Mouse (Mus musculus): ENCODE measurements at regions not wholly inside any gene's neighbourhood (a gene's known extent, or its start where the extent isn't known, plus 50 kb on each side); places are given as distances from the start of the nearest gene placed in this dataset.
A peak's percentile ranks its signal among the peaks of the same experiment; 100 is the strongest.
"Not testable (repeated sequence)": the region's sequence is repeated elsewhere in the genome, so short reads cannot be mapped to it uniquely, and the experiment has no call there.

DNA sequence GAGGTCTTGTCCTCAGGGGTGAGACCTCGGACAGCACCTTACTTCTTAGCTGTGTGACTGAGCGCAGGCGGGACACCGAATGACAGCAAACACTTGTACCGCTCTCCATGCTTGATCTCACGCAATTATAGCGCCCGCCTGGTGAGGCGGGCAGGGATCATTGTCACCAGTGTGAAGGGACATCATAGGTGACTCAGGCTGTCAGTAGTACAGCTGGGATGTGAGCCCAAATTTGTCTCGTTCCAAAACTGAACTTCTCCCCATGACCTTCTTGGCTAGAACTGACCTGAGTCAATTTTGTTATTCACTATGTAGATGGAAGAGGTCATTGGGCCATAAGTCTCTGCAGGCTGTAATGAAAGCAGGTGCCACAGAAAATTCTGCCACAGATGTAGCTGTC, 104.1 kb upstream of the Rad23b start:
- Histone ChIP-seq H3K9me3 (replicated peaks; ENCODE audit: control insufficient read depth, low read length) (no peaks in the 10 kb centered on the region), H3K27me3 (ENCODE audit: control insufficient read depth, insufficient read depth, low read length) (no peaks in the 10 kb centered on the region), H3K27ac (ENCODE audit: low read length) (no peak overlapping the region), H3K4me1 (ENCODE audit: control insufficient read depth, insufficient read depth, low read length) (no peaks in the 10 kb centered on the region), H3K36me3 (ENCODE audit: control insufficient read depth, insufficient read depth) (no peaks in the 10 kb centered on the region), H3K4me3 (ENCODE audit: low read length) (no peak overlapping the region), H3K9ac (ENCODE audit: low read length) (no peak overlapping the region), H3K4me2 (ENCODE audit: low read depth, low read length) (no peak overlapping the region)
- ATAC-seq (replicated peaks; ENCODE audit: extremely low read depth, insufficient read depth, low FRiP score): no peak
- 76% methylated on average over 10 of the region's 10 CpGs for WGBS

DNA sequence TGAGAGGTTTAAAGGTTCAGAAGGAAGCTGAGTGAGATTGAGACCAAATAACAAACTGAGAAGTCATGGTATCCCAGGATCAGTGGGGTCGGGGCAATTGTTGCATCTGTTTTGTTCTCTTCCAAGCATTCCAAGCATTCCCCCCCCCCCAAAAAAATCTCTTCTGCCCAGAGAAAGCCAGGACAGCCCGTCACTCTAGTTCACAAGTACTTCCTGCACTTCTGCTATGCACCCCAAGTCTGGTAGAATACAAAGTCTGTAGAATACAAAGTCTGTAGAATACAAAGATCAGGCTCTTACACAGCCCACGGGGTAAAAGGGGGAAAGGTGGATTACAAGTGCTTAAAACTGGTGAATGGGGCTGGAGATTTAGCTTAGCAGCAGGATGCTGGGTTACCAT, 99.5 kb upstream of the Rad23b start:
- Histone ChIP-seq H3K9ac (ENCODE audit: low read length) (no peak overlapping the region), H3K27me3 (ENCODE audit: control insufficient read depth, insufficient read depth, low read length) (no peaks in the 10 kb centered on the region), H3K4me1 (ENCODE audit: control insufficient read depth, insufficient read depth, low read length) (no peaks in the 10 kb centered on the region), H3K9me3 (replicated peaks; ENCODE audit: control insufficient read depth, low read length) (no peaks in the 10 kb centered on the region), H3K4me2 (ENCODE audit: low read depth, low read length) (no peak overlapping the region), H3K36me3 (ENCODE audit: control insufficient read depth, insufficient read depth) (no peaks in the 10 kb centered on the region), H3K27ac (ENCODE audit: low read length) (no peak overlapping the region), H3K4me3 (ENCODE audit: low read length) (no peak overlapping the region)
- ATAC-seq (replicated peaks; ENCODE audit: extremely low read depth, insufficient read depth, low FRiP score): no peak
- 44% methylated on average over 3 of the region's 3 CpGs for WGBS

DNA sequence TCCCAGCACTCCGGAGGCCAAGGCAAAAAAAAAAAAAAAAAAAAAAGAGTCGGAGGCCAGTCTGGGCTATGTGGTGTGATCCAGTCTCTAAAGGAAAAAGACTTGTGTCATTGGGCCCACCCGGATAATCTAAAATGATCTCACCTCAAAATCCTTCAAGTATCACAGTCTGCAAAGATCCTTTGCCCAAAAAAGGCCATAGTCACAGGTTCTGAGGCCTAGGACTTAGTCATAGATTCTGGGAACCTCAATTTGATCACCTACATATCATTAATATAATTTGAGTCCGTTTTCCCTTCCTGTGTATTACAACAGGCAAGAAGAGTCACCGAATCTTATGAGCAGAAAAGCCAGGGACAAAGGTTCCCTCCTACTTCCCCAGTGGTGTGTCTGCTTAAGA, 98.3 kb upstream of the Rad23b start:
- no peak overlapping the region for H3K4me3 ChIP-seq (ENCODE audit: low read length)
- H3K9ac ChIP-seq (ENCODE audit: low read length): no peak overlapping the region
- H3K27ac ChIP-seq (ENCODE audit: low read length): no peak overlapping the region
- no peak overlapping the region for H3K4me2 ChIP-seq (ENCODE audit: low read depth, low read length)
- ATAC-seq (replicated peaks; ENCODE audit: extremely low read depth, insufficient read depth, low FRiP score): no peak
- 87% methylated on average over 5 of the region's 5 CpGs for WGBS
- no peaks in the 10 kb centered on the region for H3K36me3 ChIP-seq (ENCODE audit: control insufficient read depth, insufficient read depth)
- no peaks in the 10 kb centered on the region for H3K27me3 ChIP-seq (ENCODE audit: control insufficient read depth, insufficient read depth, low read length)
- no peaks in the 10 kb centered on the region for H3K9me3 ChIP-seq (replicated peaks; ENCODE audit: control insufficient read depth, low read length)
- H3K4me1 ChIP-seq (ENCODE audit: control insufficient read depth, insufficient read depth, low read length): no peaks in the 10 kb centered on the region

DNA sequence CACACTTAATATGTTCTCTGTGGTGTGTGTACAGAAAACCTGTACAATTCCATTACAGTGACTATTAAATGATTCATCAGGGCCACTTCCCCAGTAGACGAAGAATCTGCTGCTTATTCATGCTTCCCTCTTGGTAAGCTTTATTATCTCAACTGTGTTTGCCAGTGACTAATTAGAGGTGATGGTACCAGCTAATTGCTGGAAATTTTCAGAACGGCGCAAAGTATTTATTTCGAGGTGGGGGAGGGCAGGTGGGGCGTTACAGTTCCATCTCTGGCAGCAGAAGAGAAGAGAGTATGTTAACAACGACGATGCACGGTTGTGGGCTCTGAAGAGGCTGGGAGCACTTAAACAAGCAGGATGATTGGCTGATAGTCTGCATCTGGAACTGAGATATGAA, 96.1 kb upstream of the Rad23b start:
- ATAC-seq (replicated peaks; ENCODE audit: extremely low read depth, insufficient read depth, low FRiP score): no peak
- no peak overlapping the region for H3K4me3 ChIP-seq (ENCODE audit: low read length)
- H3K27me3 ChIP-seq (ENCODE audit: control insufficient read depth, insufficient read depth, low read length): peaks cover 2% of the 10 kb centered on the region; the same call in 1 of the 2 replicates
- no peaks in the 10 kb centered on the region for H3K9me3 ChIP-seq (replicated peaks; ENCODE audit: control insufficient read depth, low read length)
- no peaks in the 10 kb centered on the region for H3K36me3 ChIP-seq (ENCODE audit: control insufficient read depth, insufficient read depth)
- 75% methylated on average over 8 of the region's 8 CpGs for WGBS
- no peak overlapping the region for H3K27ac ChIP-seq (ENCODE audit: low read length)
- no peaks in the 10 kb centered on the region for H3K4me1 ChIP-seq (ENCODE audit: control insufficient read depth, insufficient read depth, low read length)
- H3K9ac ChIP-seq (ENCODE audit: low read length): no peak overlapping the region
- no peak overlapping the region for H3K4me2 ChIP-seq (ENCODE audit: low read depth, low read length)

DNA sequence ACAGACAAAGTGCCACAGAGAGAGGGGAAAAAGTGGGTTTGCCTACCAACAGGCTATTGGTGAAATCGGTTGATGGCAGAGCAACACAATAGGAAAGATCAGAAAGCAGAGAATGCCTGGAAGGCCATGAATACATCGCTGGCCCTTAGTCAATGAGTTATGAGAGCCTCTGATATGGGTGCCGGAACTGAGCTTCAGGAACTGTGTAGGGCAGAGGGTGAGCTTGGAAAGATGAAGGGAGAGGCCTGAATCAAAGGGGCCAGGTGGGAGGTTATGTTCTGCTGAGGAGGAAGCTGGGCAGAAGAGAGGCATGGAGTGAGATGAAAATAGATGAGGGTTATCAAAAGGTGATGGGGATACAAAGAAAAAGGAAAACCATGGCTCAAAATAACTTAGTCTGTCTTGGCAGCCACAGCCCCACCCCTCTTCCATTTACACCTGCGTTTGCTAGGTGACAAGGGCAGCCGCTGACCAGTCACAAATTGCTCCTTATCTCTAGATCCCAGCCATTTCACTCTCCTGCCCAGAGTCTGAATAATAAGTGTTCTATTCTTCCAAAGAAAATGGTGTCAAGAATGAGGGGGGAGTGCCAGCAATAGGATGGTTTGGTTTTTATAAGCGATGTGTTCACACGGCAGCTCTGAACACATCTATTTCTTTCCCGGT, 77.7 kb upstream of the Rad23b start:
- H3K36me3 ChIP-seq (ENCODE audit: control insufficient read depth, insufficient read depth): no peaks in the 10 kb centered on the region
- H3K27me3 ChIP-seq (ENCODE audit: control insufficient read depth, insufficient read depth, low read length): no peaks in the 10 kb centered on the region
- H3K9me3 ChIP-seq (replicated peaks; ENCODE audit: control insufficient read depth, low read length): no peaks in the 10 kb centered on the region
- no peak overlapping the region for H3K9ac ChIP-seq (ENCODE audit: low read length)
- no peak for ATAC-seq (replicated peaks; ENCODE audit: extremely low read depth, insufficient read depth, low FRiP score)
- no peak overlapping the region for H3K4me2 ChIP-seq (ENCODE audit: low read depth, low read length)
- H3K27ac ChIP-seq (ENCODE audit: low read length): no peak overlapping the region
- H3K4me3 ChIP-seq (ENCODE audit: low read length): no peak overlapping the region
- WGBS: 63% methylated on average over 8 of the region's 8 CpGs
- no peaks in the 10 kb centered on the region for H3K4me1 ChIP-seq (ENCODE audit: control insufficient read depth, insufficient read depth, low read length)

DNA sequence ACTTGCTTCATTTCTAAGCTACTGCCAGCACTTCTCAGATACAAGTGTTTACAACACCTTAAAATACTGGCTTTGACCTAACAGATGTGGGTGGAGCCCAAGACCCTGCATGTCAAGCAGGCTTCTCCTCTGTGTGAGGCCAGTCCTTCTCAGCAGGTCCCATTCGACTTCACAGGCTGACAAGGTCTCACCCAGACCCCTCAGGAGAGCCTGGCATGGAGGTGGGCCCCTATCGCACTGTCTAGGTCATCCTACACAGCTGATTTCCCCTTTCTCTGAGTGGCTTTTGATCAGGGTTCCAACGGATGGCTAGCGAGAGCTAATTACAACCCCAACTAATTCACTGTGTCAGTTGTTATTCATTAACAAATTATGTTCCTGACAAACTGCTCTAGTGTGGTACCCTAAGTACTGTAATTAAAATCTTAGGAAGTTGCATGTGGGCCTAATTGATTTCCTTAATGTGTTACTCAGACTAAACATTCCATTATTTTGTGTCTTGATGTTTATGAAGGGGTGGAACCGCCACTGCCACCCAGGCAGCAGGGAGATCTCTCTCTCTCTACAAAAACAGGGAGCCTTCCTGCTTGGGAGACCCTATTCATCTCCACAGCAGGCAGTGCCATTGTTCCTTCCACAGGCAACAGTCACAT, 73.4 kb upstream of the Rad23b start:
- Histone ChIP-seq H3K27me3 (ENCODE audit: control insufficient read depth, insufficient read depth, low read length) (no peaks in the 10 kb centered on the region), H3K4me1 (ENCODE audit: control insufficient read depth, insufficient read depth, low read length) (no peaks in the 10 kb centered on the region), H3K4me2 (ENCODE audit: low read depth, low read length) (no peak overlapping the region), H3K9me3 (replicated peaks; ENCODE audit: control insufficient read depth, low read length) (no peaks in the 10 kb centered on the region), H3K4me3 (ENCODE audit: low read length) (no peak overlapping the region), H3K36me3 (ENCODE audit: control insufficient read depth, insufficient read depth) (no peaks in the 10 kb centered on the region), H3K27ac (ENCODE audit: low read length) (no peak overlapping the region), H3K9ac (ENCODE audit: low read length) (no peak overlapping the region)
- 63% methylated on average over 5 of the region's 5 CpGs for WGBS
- ATAC-seq (replicated peaks; ENCODE audit: extremely low read depth, insufficient read depth, low FRiP score): no peak

DNA sequence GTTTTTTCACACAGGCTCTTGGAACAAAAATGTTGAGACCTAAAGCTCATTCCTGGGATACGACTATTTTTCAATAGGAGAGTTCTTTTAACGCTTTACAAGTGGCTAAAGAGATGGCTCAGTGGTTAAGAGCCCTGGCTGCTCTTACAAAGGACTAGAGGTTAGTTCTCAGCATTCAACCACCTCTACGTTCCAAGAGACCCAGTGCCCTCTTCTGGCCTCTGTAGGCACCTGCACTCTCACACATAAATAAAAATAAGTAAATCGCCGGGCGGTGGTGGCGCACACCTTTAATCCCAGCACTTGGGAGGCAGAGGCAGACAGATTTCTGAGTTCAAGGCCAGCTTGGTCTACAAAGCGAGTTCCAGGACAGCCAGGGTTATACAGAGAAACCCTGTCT, 70.5 kb upstream of the Rad23b start:
- H3K36me3 ChIP-seq (ENCODE audit: control insufficient read depth, insufficient read depth); H3K27ac ChIP-seq (ENCODE audit: low read length); H3K9ac ChIP-seq (ENCODE audit: low read length); H3K4me3 ChIP-seq (ENCODE audit: low read length); ATAC-seq (replicated peaks; ENCODE audit: extremely low read depth, insufficient read depth, low FRiP score); H3K4me2 ChIP-seq (ENCODE audit: low read depth, low read length); H3K4me1 ChIP-seq (ENCODE audit: control insufficient read depth, insufficient read depth, low read length); H3K9me3 ChIP-seq (replicated peaks; ENCODE audit: control insufficient read depth, low read length); H3K27me3 ChIP-seq (ENCODE audit: control insufficient read depth, insufficient read depth, low read length): not testable (repeated sequence)
- WGBS: 86% methylated on average over 8 of the region's 8 CpGs

DNA sequence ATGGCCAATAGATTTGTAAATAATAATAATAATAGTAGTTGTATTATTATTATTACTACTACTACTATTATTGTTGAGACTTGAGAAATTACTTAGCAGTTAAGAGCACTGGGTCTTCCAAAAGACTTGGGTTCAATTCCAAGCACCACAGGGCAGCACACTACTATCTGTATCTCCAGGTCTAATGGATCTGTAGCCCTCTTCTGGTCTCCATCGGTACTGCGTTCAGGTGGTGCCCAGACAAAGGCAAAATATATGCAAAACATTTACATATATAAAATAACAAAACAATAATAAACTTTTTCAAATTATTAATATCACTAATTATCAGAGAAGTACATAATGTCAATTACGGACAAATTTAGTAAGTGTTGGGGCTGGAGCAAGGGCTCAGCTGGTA, 69.1 kb upstream of the Rad23b start:
- ATAC-seq (replicated peaks; ENCODE audit: extremely low read depth, insufficient read depth, low FRiP score): no peak
- Histone ChIP-seq H3K4me3 (ENCODE audit: low read length) (no peak overlapping the region), H3K9ac (ENCODE audit: low read length) (no peak overlapping the region), H3K36me3 (ENCODE audit: control insufficient read depth, insufficient read depth) (no peaks in the 10 kb centered on the region), H3K27me3 (ENCODE audit: control insufficient read depth, insufficient read depth, low read length) (no peaks in the 10 kb centered on the region), H3K27ac (ENCODE audit: low read length) (no peak overlapping the region), H3K4me2 (ENCODE audit: low read depth, low read length) (no peak overlapping the region), H3K4me1 (ENCODE audit: control insufficient read depth, insufficient read depth, low read length) (0 out of 2 replicates have a peak, but pooled peaks cover 7% of the 10 kb centered on the region), H3K9me3 (replicated peaks; ENCODE audit: control insufficient read depth, low read length) (no peaks in the 10 kb centered on the region)
- 78% methylated on average over 3 of the region's 3 CpGs for WGBS

DNA sequence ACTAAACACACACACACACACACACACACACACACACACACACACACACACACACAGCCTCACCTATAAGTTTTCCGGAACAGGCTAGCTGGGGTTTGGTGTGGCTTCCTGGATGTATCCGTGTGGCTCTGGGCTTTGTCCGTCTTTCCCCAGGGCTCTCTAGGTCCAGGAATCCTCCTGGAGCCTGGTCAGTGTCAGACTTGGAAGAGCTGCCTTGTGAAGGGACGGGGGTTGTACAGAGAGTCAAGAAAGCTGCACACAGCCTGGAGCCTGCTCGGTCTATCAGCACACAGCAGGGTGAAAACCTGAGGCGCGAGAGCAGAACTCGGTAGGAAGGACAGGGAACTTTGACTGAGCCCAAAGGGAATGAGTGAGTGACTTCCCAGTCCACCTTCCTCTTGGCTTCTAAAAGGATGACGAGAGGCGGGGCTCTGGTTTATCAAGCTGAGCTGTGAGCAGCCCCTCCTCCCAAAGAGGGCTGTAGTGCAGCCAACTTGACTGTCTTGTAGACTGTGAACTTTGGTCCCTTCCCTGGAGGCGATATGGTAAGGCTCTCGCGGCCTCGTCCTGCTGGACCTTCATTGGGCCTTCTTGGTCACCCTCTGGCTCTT, 68.3 kb upstream of the Rad23b start:
- Histone ChIP-seq H3K9me3 (replicated peaks; ENCODE audit: control insufficient read depth, low read length) (no peaks in the 10 kb centered on the region), H3K4me3 (ENCODE audit: low read length) (no peak overlapping the region)

More for the DNA sequence above, 68.3 kb upstream of the Rad23b start:
- no peak for ATAC-seq (replicated peaks; ENCODE audit: extremely low read depth, insufficient read depth, low FRiP score)
- Histone ChIP-seq H3K4me2 (ENCODE audit: low read depth, low read length) (peak overlapping the region; percentile 38), H3K4me1 (ENCODE audit: control insufficient read depth, insufficient read depth, low read length) (0 out of 2 replicates have a peak, but pooled peaks cover 8% of the 10 kb centered on the region), H3K36me3 (ENCODE audit: control insufficient read depth, insufficient read depth) (no peaks in the 10 kb centered on the region), H3K9ac (ENCODE audit: low read length) (no peak overlapping the region), H3K27ac (ENCODE audit: low read length) (no peak overlapping the region), H3K27me3 (ENCODE audit: control insufficient read depth, insufficient read depth, low read length) (no peaks in the 10 kb centered on the region)
- 45% methylated on average over 14 of the region's 14 CpGs for WGBS

All from heart, embryonic 16.5 days (tissue).